Mouse (Mus musculus) megakaryocyte-erythroid progenitor cell, adult 5-6 weeks (primary cell): ENCODE data around the gene Notch1. TPM values are rescaled to one million over a fixed set of nuclear protein-coding genes. Genes with fewer than 3 reads are reported as not detected.

Experiments
- ATAC-seq: replicated peaks from 2 replicates; pipeline ENCODE4 v1.8.0; 2016; ENCODE audit warnings: mild to moderate bottlenecking, inconsistent platforms; ENCODE audit not compliant: severe bottlenecking, poor library complexity, low FRiP score, low TSS enrichment
- total RNA-seq, 2 experiments: library from RNA; stranded (forward) in 1 of 2; stranded (reverse) in 1 of 2; fragments of 200-1000, 215-1000 nt in 1 of 2; fragments of >200 nt in 1 of 2; fragmentation: Nextera tagmentation in 1 of 2; gene quantifications; 2 replicates each; pipeline ENCODE4 v1.2.3; 2014 to 2017

Notch1 gene
- total RNA-seq, 2 experiments from 2014 or later: 0.56 to 2.6 TPM

- no peak for ATAC-seq
These were observed 30.8 kb downstream of the Notch1 start for GRCm38 (mm10) chr2:26485710-26486109.

GRCm38 (mm10) chr2:26485278-26485677 lies 31.2 kb downstream of the Notch1 start:
- ATAC-seq: no peak

- ATAC-seq: no peak
These were observed 32.3 kb downstream of the Notch1 start for GRCm38 (mm10) chr2:26484169-26484568.

- peak; percentile 32; the same call in 1 of the 2 replicates for ATAC-seq
These were observed 33.1 kb downstream of the Notch1 start for GRCm38 (mm10) chr2:26483230-26483869.

- ATAC-seq: no peak
These were observed 33.6 kb downstream of the Notch1 start for GRCm38 (mm10) chr2:26482824-26483223.

- no peak for ATAC-seq
These were observed 34.6 kb downstream of the Notch1 start for GRCm38 (mm10) chr2:26481724-26482495.

GRCm38 (mm10) chr2:26480911-26481310 lies 35.6 kb downstream of the Notch1 start:
- no peak for ATAC-seq

GRCm38 (mm10) chr2:26478685-26479205 lies 37.7 kb downstream of the Notch1 start:
- no peak for ATAC-seq

- ATAC-seq: no peak
These were observed 38.6 kb downstream of the Notch1 start for GRCm38 (mm10) chr2:26477911-26478310.

GRCm38 (mm10) chr2:26475505-26476430 lies 40.7 kb downstream of the Notch1 start:
- ATAC-seq: no peak

- ATAC-seq: no peak
These were observed 41.5 kb downstream of the Notch1 start for GRCm38 (mm10) chr2:26474789-26475504.

GRCm38 (mm10) chr2:26472312-26473090 lies 44.0 kb downstream of the Notch1 start:
- no peak for ATAC-seq

GRCm38 (mm10) chr2:26471652-26472285 lies 44.7 kb downstream of the Notch1 start:
- ATAC-seq: no peak

- no peak for ATAC-seq
These were observed 45.5 kb downstream of the Notch1 start for GRCm38 (mm10) chr2:26470967-26471366.

GRCm38 (mm10) chr2:26468376-26468775 lies 48.1 kb downstream of the Notch1 start:
- no peak for ATAC-seq

GRCm38 (mm10) chr2:26463412-26463811 lies 53.1 kb downstream of the Notch1 start:
- no peak for ATAC-seq

GRCm38 (mm10) chr2:26462980-26463379 lies 53.5 kb downstream of the Notch1 start:
- no peak for ATAC-seq

GRCm38 (mm10) chr2:26461667-26462066 lies 54.8 kb downstream of the Notch1 start:
- ATAC-seq: no peak
